Mouse (Mus musculus) megakaryocyte progenitor cell, adult 5-6 weeks (primary cell): ENCODE measurements around the gene Cntn1. TPM values are rescaled to one million over a fixed set of nuclear protein-coding genes. Genes with fewer than 3 reads are reported as not detected.

Experiments used
- ATAC-seq: replicated peaks from 2 replicates; pipeline ENCODE4 v1.8.0; 2016; ENCODE audit warnings: mild to moderate bottlenecking, moderate TSS enrichment, inconsistent platforms; ENCODE audit not compliant: poor library complexity
- total RNA-seq, 2 experiments: library from RNA; stranded (forward) in 1 of 2; stranded (reverse) in 1 of 2; fragments of 157-497, 149-512 nt in 1 of 2; fragments of 200-1000 nt in 1 of 2; gene quantifications; 2 replicates each; pipeline versions ENCODE4 v1.2.3 to v1.2.4; 2015 to 2017

The Cntn1 gene
- not detected in 2 replicates for total RNA-seq (2015)
- not detected in 2 replicates for total RNA-seq (2017)

- ATAC-seq, result no peak
These were observed at the start of gene Cntn1 for GRCm38 (mm10) chr15:92050996-92051352. Gene Cntn1, plus strand, starts transcription at chr15:92051165.

- ATAC-seq, result no peak
These were observed 49.5 kb upstream of the Cntn1 start for GRCm38 (mm10) chr15:92001431-92001830.

GRCm38 (mm10) chr15:92012165-92013083, 38.5 kb upstream of the Cntn1 start:
- ATAC-seq, result no peak

GRCm38 (mm10) chr15:92034111-92034510, 16.9 kb upstream of the Cntn1 start:
- ATAC-seq, result no peak

- no peak for ATAC-seq
These were observed 8.4 kb upstream of the Cntn1 start for GRCm38 (mm10) chr15:92042538-92042937.

- no peak for ATAC-seq
These were observed 4.9 kb upstream of the Cntn1 start for GRCm38 (mm10) chr15:92046042-92046441.

GRCm38 (mm10) chr15:92048031-92048430, 2.9 kb upstream of the Cntn1 start:
- no peak for ATAC-seq

- ATAC-seq, result no peak
These were observed 2.4 kb upstream of the Cntn1 start for GRCm38 (mm10) chr15:92048531-92048930.

- ATAC-seq, result no peak
These were observed 578 bp downstream of the Cntn1 start for GRCm38 (mm10) chr15:92051353-92052132.

- ATAC-seq, result no peak
These were observed 1.1 kb downstream of the Cntn1 start for GRCm38 (mm10) chr15:92052133-92052463.

GRCm38 (mm10) chr15:92057553-92057952, 6.6 kb downstream of the Cntn1 start:
- ATAC-seq, result no peak

- no peak for ATAC-seq
These were observed 10.0 kb downstream of the Cntn1 start for GRCm38 (mm10) chr15:92060986-92061385.

- no peak for ATAC-seq
These were observed 28.5 kb downstream of the Cntn1 start for GRCm38 (mm10) chr15:92079416-92079815.

- no peak for ATAC-seq
These were observed 34.9 kb downstream of the Cntn1 start for GRCm38 (mm10) chr15:92085876-92086275.

- no peak for ATAC-seq
These were observed 36.8 kb downstream of the Cntn1 start for GRCm38 (mm10) chr15:92087691-92088286.

- no peak for ATAC-seq
These were observed 39.8 kb downstream of the Cntn1 start for GRCm38 (mm10) chr15:92090787-92091186.

- ATAC-seq, result no peak
These were observed 41.1 kb downstream of the Cntn1 start for GRCm38 (mm10) chr15:92092041-92092440.

GRCm38 (mm10) chr15:92099410-92100174, 48.6 kb downstream of the Cntn1 start:
- no peak for ATAC-seq

GRCm38 (mm10) chr15:92101956-92102355, 51.0 kb downstream of the Cntn1 start:
- no peak for ATAC-seq

GRCm38 (mm10) chr15:92112455-92112854, 61.5 kb downstream of the Cntn1 start:
- no peak for ATAC-seq

GRCm38 (mm10) chr15:92132936-92133335, 82.0 kb downstream of the Cntn1 start:
- ATAC-seq, result no peak
